Mouse (Mus musculus): Measurements from ENCODE around the gene Notum. TPM values are rescaled to one million over a fixed set of nuclear protein-coding genes. Genes with fewer than 3 reads are reported as not detected.
A peak's percentile ranks its signal among the peaks of the same experiment; 100 is the strongest.
"Not testable (repeated sequence)": the region's sequence is repeated elsewhere in the genome, so short reads cannot be mapped to it uniquely, and the experiment has no call there.

The Notum gene
- polyA plus RNA-seq, 1 experiment = 0.63 TPM

DNA sequence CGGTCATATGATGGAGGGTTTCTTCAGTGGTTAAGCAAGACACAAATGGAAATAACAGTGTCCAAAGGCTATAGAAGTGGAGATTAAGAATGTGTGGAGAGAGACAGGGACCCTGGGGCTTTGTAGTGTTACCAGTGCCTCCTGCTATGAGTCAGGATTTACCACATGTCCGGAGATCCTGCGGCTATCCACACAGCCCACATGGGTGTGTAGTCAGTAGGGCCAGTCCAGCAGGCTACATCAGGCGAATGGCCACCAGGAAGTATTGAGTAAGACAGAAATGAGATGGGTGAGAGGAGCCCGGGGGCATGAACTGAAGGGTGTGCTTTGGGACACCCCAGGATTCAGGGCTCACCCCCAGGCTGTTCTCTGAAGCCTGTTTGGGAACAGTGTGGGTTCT, 21.7 kb upstream of the Notum start:
- Histone ChIP-seq H3K4me1 (ENCODE audit: control insufficient read depth, insufficient read depth, low read length) (no peaks in the 10 kb centered on the region), H3K4me3 (ENCODE audit: insufficient read depth, low read length) (no peak overlapping the region), H3K27ac (ENCODE audit: insufficient read depth, low read length) (no peak overlapping the region)
- TF ChIP-seq POLR2A (IDR thresholded peaks at IDR 0.05; ENCODE audit: low read depth, low read length) (no peak), CTCF (IDR thresholded peaks at IDR 0.05; ENCODE audit: borderline replicate concordance, insufficient read depth, low read length) (no peak)

GRCm38 (mm10) chr11:120679909-120680308, 18.9 kb upstream of the Notum start:
- Histone ChIP-seq H3K4me3 (ENCODE audit: insufficient read depth, low read length) (no peak overlapping the region), H3K4me1 (ENCODE audit: control insufficient read depth, insufficient read depth, low read length) (no peaks in the 10 kb centered on the region), H3K27ac (ENCODE audit: insufficient read depth, low read length) (no peak overlapping the region)
- peak; percentile 31; the same call in 1 of the 2 replicates for TF ChIP-seq CTCF (IDR thresholded peaks at IDR 0.05; ENCODE audit: borderline replicate concordance, insufficient read depth, low read length)
- TF ChIP-seq POLR2A (IDR thresholded peaks at IDR 0.05; ENCODE audit: low read depth, low read length) = no peak

- H3K4me3 ChIP-seq (ENCODE audit: insufficient read depth, low read length) = no peak overlapping the region
- no peak overlapping the region for H3K27ac ChIP-seq (ENCODE audit: insufficient read depth, low read length)
- TF ChIP-seq CTCF (IDR thresholded peaks at IDR 0.05; ENCODE audit: borderline replicate concordance, insufficient read depth, low read length) (no peak), POLR2A (IDR thresholded peaks at IDR 0.05; ENCODE audit: low read depth, low read length) (no peak)
- H3K4me1 ChIP-seq (ENCODE audit: control insufficient read depth, insufficient read depth, low read length) = no peaks in the 10 kb centered on the region
These were observed 16.0 kb upstream of the Notum start for GRCm38 (mm10) chr11:120676951-120677350.

- H3K4me3 ChIP-seq (ENCODE audit: insufficient read depth, low read length); H3K27ac ChIP-seq (ENCODE audit: insufficient read depth, low read length); H3K4me1 ChIP-seq (ENCODE audit: control insufficient read depth, insufficient read depth, low read length): not testable (repeated sequence)
These were observed 14.9 kb upstream of the Notum start for GRCm38 (mm10) chr11:120675875-120676274.

DNA sequence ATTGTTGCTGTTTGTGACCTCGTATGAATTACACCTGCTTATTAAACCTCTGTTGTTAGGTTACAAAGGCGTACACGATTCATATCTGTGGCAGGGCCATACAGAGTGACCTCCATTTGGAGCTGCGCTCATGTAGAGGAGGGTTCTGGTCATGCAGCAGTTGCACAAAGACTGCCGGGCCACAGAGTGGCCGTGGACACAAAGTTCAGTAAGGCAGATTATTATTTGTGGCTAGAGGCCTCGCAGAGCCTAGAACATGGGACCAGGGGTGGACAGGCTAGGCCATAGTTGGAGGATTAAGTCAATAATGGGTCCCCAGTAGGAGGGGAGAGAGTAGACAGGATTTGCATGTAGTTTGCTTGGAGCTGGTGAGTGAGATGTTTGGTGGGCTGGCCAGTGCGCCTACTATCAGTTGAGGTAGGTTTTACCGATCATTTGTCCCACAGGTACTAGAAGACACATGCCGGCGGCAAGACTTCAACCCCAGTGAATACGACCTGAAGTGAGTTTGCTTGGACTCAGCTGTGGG, 12.7 kb upstream of the Notum start:
- no peaks in the 10 kb centered on the region for H3K4me1 ChIP-seq (ENCODE audit: control insufficient read depth, insufficient read depth, low read length)
- H3K27ac ChIP-seq (ENCODE audit: insufficient read depth, low read length) = peak overlapping the region; percentile 21
- H3K4me3 ChIP-seq (ENCODE audit: insufficient read depth, low read length) = peak overlapping the region; percentile 64
- no peak for TF ChIP-seq CTCF (IDR thresholded peaks at IDR 0.05; ENCODE audit: borderline replicate concordance, insufficient read depth, low read length)
- TF ChIP-seq POLR2A (IDR thresholded peaks at IDR 0.05; ENCODE audit: low read depth, low read length) = no peak; the same call in 1 of the 2 replicates

DNA sequence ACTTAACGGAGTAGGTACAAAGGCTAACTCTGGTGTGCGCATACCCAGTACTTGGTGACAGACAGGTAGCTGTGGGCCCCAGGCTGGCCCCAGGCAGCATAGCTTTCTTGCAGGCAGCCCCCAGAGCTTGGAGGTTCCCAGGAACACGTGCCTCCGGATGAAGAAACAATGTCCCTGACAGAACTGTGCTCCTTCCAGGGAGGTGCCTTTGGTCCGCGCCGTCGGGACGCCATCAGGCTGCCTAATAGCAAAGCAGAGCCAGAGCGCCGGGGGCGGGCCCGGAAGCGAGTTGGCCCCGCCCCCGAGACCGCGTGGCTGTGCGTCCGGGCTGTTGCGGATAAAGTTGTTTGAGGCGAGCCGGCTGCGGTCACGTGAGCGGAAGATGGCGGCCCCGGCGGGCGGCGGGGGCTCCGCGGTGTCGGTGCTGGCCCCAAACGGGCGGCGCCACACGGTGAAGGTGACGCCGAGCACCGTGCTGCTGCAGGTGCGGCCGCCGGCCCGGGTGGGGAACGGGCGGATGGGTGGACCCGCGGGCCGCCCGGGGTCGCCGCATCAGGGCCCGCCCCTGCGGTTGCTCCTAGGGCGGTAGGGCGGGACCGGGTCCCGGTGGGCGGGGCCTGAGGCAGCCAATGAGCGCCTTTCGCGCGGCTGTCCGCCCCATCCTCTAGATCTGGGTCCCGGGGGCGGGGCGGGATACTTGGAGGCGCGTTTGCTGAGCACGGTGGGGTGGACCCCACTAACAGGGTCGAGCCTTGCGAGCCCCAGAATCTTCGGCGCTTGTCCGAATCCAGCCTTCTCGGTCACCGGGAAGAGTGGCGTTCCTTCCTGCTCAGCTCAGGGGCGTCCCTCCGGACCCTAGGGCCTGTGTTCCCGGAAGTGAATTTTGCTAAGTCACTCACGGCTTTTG, 12.0 kb upstream of the Notum start, which contains the start of gene Aspscr1:
Aspscr1 (plus strand) TSS at position 287 of the 907 bp plus-strand sequence.
- Histone ChIP-seq H3K27ac (ENCODE audit: insufficient read depth, low read length) (peak within 1 kb of the TSS; percentile 46), H3K4me3 (ENCODE audit: insufficient read depth, low read length) (peak within 1 kb of the TSS; percentile 64), H3K4me1 (ENCODE audit: control insufficient read depth, insufficient read depth, low read length) (no peaks in the 10 kb centered on the region)
- TF ChIP-seq POLR2A (IDR thresholded peaks at IDR 0.05; ENCODE audit: low read depth, low read length) = peak; percentile 77
- no peak for TF ChIP-seq CTCF (IDR thresholded peaks at IDR 0.05; ENCODE audit: borderline replicate concordance, insufficient read depth, low read length)

GRCm38 (mm10) chr11:120666617-120667016, 5.6 kb upstream of the Notum start:
- H3K4me1 ChIP-seq (ENCODE audit: control insufficient read depth, insufficient read depth, low read length) = no peaks in the 10 kb centered on the region
- H3K27ac ChIP-seq (ENCODE audit: insufficient read depth, low read length) = no peak overlapping the region
- no peak for TF ChIP-seq CTCF (IDR thresholded peaks at IDR 0.05; ENCODE audit: borderline replicate concordance, insufficient read depth, low read length)
- no peak for TF ChIP-seq POLR2A (IDR thresholded peaks at IDR 0.05; ENCODE audit: low read depth, low read length)
- no peak overlapping the region for H3K4me3 ChIP-seq (ENCODE audit: insufficient read depth, low read length)

DNA sequence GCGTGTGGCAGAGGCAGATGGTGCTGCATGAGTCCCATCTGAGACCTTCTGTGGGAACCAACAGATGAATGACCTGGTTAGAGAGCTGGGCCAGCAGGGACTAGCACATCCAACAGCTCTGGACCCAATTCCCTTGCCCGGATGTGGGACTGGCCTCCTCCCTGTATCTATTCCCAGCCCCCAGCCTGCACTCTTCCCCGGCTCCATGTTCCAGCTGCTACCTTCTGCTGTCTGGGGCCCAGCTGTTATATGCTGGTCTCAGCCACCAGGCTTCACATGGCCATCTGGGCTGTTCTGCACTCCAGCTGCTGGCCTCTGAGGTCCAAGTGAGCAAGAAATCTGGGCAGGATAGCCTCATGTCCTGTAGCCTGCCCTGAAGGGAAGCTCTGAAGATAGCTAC, 4.4 kb upstream of the Notum start:
- Histone ChIP-seq H3K27ac (ENCODE audit: insufficient read depth, low read length) (no peak overlapping the region), H3K4me3 (ENCODE audit: insufficient read depth, low read length) (no peak overlapping the region), H3K4me1 (ENCODE audit: control insufficient read depth, insufficient read depth, low read length) (no peaks in the 10 kb centered on the region)
- TF ChIP-seq CTCF (IDR thresholded peaks at IDR 0.05; ENCODE audit: borderline replicate concordance, insufficient read depth, low read length) (no peak), POLR2A (IDR thresholded peaks at IDR 0.05; ENCODE audit: low read depth, low read length) (no peak)

GRCm38 (mm10) chr11:120663714-120664113, 2.7 kb upstream of the Notum start:
- TF ChIP-seq CTCF (IDR thresholded peaks at IDR 0.05; ENCODE audit: borderline replicate concordance, insufficient read depth, low read length) = no peak
- TF ChIP-seq POLR2A (IDR thresholded peaks at IDR 0.05; ENCODE audit: low read depth, low read length) = no peak
- Histone ChIP-seq H3K4me3 (ENCODE audit: insufficient read depth, low read length) (no peak overlapping the region), H3K27ac (ENCODE audit: insufficient read depth, low read length) (no peak overlapping the region), H3K4me1 (ENCODE audit: control insufficient read depth, insufficient read depth, low read length) (no peaks in the 10 kb centered on the region)

DNA sequence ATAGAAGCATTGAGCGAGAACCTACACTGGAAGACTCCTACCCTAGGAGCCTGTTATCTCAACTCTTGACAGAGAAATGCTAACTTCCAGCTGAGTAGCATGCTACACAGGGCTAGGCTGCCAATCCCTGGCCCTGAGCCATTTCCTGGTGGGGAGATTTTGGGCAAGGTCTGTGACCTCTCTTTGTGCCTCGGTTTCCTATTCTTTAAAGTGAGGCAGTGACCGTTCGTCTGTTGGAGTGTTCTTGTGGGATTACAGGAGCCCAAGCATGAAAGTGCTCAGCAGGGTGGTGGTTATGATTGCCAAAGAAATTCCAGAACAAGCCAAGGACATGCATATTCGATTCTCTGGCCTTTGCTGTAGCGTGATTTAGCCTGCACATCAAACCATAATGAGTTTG, 1.8 kb upstream of the Notum start:
- H3K4me1 ChIP-seq (ENCODE audit: control insufficient read depth, insufficient read depth, low read length) = no peaks in the 10 kb centered on the region
- H3K27ac ChIP-seq (ENCODE audit: insufficient read depth, low read length) = no peak overlapping the region
- TF ChIP-seq POLR2A (IDR thresholded peaks at IDR 0.05; ENCODE audit: low read depth, low read length) (no peak), CTCF (IDR thresholded peaks at IDR 0.05; ENCODE audit: borderline replicate concordance, insufficient read depth, low read length) (no peak)
- H3K4me3 ChIP-seq (ENCODE audit: insufficient read depth, low read length) = no peak overlapping the region
